Mouse (Mus musculus) embryonic facial prominence, embryonic 12.5 days (tissue): ENCODE data around the gene Mylpf. TPM values are rescaled to one million over a fixed set of nuclear protein-coding genes. Genes with fewer than 3 reads are reported as not detected.
"Not testable (repeated sequence)": the region's sequence is repeated elsewhere in the genome, so short reads cannot be mapped to it uniquely, and the experiment has no call there.

Source experiments
- ATAC-seq: fragments of 200-750 bp; cut with Nextera tagmentation; 2 replicates; pipeline ENCODE4 v1.8.0; 2017; ENCODE audit not compliant: insufficient number of reproducible peaks, insufficient read depth, low FRiP score, low TSS enrichment
- H3K27ac ChIP-seq: fragments of 300-500 bp; sonication (generic); 2 replicates; pipeline ENCODE4 v1.5.1; 2016; ENCODE audit warnings: mild to moderate bottlenecking
- H3K27me3 ChIP-seq: fragments of 300-500 bp; sonication (generic); 2 replicates; pipeline ENCODE4 v1.6.1; 2016; ENCODE audit warnings: mild to moderate bottlenecking, moderate library complexity
- H3K36me3 ChIP-seq: fragments of 300-500 bp; sonication (generic); 2 replicates; pipeline ENCODE4 v1.6.1; 2016; ENCODE audit warnings: mild to moderate bottlenecking
- H3K4me1 ChIP-seq: fragments of 300-500 bp; sonication (generic); 2 replicates; pipeline ENCODE4 v1.6.1; 2016
- H3K4me2 ChIP-seq: fragments of 300-500 bp; sonication (generic); replicated peaks from 2 replicates; pipeline ENCODE4 v1.6.1; 2016; ENCODE audit warnings: mild to moderate bottlenecking, moderate library complexity
- H3K4me3 ChIP-seq: fragments of 300-500 bp; sonication (generic); 2 replicates; pipeline ENCODE4 v1.5.1; 2016; ENCODE audit warnings: mild to moderate bottlenecking
- H3K9ac ChIP-seq: fragments of 300-500 bp; sonication (generic); 2 replicates; pipeline ENCODE4 v1.6.1; 2016; ENCODE audit warnings: mild to moderate bottlenecking, moderate library complexity
- H3K9me3 ChIP-seq: fragments of 300-500 bp; sonication (generic); 2 replicates; pipeline ENCODE4 v1.6.1; 2016; ENCODE audit warnings: mild to moderate bottlenecking, moderate library complexity
- WGBS: fragments of 180-500 bp; shearing (Covaris S2); methylation state at CpG from one replicate; pipeline ENCODE4 v1.1.7; 2016; 5-methylcytosine and 5-hydroxymethylcytosine counted together
- polyA plus RNA-seq: library from polyadenylated mRNA; unstranded; fragments of >200 nt; fragmentation: Nextera tagmentation; extraction: Ambion mirVana; gene quantifications from 2 replicates; pipeline ENCODE4 v1.2.1, GENCODE M21; 2016

The Mylpf gene
- polyA plus RNA-seq, 1 experiment from 2014 or later = 79.2 TPM

DNA sequence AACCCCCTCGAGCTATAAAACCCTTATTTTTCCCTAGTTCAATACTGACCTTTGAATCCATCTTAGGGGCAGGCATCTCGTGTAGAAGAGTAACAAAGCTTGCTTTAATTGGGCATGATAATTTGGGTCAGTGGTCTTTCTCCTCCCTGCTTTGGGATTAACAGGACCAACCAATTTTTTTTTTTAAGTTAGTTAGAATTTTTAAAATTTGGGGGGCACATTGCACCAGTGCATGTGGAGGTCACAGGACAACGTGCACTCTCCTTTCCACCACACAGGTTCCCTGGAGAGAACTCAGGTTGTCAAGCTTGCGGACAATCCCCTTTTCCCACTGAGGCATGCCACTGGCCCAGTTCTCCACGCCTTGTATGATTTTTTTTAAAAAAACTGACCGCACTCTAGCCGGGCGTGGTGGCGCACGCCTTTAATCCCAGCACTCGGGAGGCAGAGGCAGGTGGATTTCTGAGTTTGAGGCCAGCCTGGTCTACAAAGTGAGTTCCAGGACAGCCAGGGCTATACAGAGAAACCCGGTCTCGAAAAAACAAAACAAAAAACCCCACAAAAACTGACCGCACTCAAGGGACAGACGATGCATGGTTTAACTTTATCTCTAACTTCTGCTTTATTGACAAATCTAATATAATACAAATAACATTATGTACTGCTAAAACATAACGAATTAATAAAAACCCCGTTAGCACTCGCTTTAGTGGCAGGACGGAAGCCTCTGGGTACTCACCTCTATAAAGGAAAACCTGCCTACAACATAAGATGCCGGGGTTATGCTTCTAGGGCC is 23.3 kb downstream of the Mylpf start:
- Histone ChIP-seq H3K4me1 (peaks cover 24% of the 10 kb centered on the region), H3K27ac (peak overlapping the region; percentile 98), H3K4me3 (peak overlapping the region; percentile 92), H3K36me3 (peaks cover 50% of the 10 kb centered on the region), H3K27me3 (no peaks in the 10 kb centered on the region), H3K9ac (peak overlapping the region; percentile 96), H3K4me2 (peak overlapping the region; percentile 72), H3K9me3 (no peaks in the 10 kb centered on the region)
- 9% methylated on average over 20 of the region's 20 CpGs for WGBS
- no peak for ATAC-seq

GRCm38 (mm10) chr7:127232622-127233367 is 24.1 kb downstream of the Mylpf start, which contains the start of the genes Zfp553 and Sept1:
Zfp553 (plus strand) TSS chr7:127233061.
Sept1 (minus strand) TSS chr7:127233130.
- peak; percentile 81 for ATAC-seq
- Histone ChIP-seq H3K27me3 (no peaks in the 10 kb centered on the region), H3K27ac (peak within 1 kb of the TSS; percentile 98), H3K36me3 (peaks cover 57% of the 10 kb centered on the region), H3K4me2 (peak within 1 kb of the TSS; percentile 72), H3K4me1 (peaks cover 24% of the 10 kb centered on the region), H3K4me3 (peak within 1 kb of the TSS; percentile 92), H3K9ac (peak within 1 kb of the TSS; percentile 96), H3K9me3 (no peaks in the 10 kb centered on the region)
- WGBS = under 1% methylated on average over 64 of the region's 64 CpGs

GRCm38 (mm10) chr7:127233368-127233749 is 24.7 kb downstream of the Mylpf start:
- Histone ChIP-seq H3K9me3 (no peaks in the 10 kb centered on the region), H3K4me3 (peak overlapping the region; percentile 92), H3K4me2 (peak overlapping the region; percentile 72), H3K9ac (peak overlapping the region; percentile 96), H3K36me3 (peaks cover 61% of the 10 kb centered on the region), H3K27ac (peak overlapping the region; percentile 98), H3K4me1 (peaks cover 24% of the 10 kb centered on the region), H3K27me3 (no peaks in the 10 kb centered on the region)
- WGBS = under 1% methylated on average over 27 of the region's 27 CpGs
- ATAC-seq = peak; percentile 41

DNA sequence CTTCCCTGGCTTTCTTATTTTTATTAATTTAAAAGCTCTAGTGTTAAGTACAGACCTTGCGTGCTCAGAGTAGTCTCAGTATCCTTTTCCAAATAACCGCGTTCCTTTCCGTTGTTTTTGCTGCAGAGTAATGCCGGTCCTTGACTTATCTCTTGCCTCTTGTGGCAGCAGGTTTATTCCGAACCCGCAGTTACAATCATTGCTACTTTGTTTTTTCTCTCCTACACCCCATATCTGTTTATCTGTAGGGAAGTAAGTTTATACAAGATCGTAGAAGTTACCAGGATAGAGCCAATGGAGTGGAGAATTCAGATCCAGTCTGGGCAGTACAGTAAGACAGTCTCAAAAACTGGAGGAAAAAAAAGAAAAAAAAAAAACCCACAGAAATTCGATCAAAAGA is 25.1 kb downstream of the Mylpf start:
- peak overlapping the region; percentile 72 for H3K4me2 ChIP-seq
- no peaks in the 10 kb centered on the region for H3K9me3 ChIP-seq
- no peaks in the 10 kb centered on the region for H3K27me3 ChIP-seq
- peaks cover 24% of the 10 kb centered on the region for H3K4me1 ChIP-seq
- H3K36me3 ChIP-seq = peaks cover 65% of the 10 kb centered on the region
- no peak for ATAC-seq
- WGBS = 7% methylated on average over 9 of the region's 9 CpGs
- H3K27ac ChIP-seq = peak overlapping the region; percentile 98; the same call in 1 of the 2 replicates
- H3K4me3 ChIP-seq = peak overlapping the region; percentile 92
- peak overlapping the region; percentile 96 for H3K9ac ChIP-seq

DNA sequence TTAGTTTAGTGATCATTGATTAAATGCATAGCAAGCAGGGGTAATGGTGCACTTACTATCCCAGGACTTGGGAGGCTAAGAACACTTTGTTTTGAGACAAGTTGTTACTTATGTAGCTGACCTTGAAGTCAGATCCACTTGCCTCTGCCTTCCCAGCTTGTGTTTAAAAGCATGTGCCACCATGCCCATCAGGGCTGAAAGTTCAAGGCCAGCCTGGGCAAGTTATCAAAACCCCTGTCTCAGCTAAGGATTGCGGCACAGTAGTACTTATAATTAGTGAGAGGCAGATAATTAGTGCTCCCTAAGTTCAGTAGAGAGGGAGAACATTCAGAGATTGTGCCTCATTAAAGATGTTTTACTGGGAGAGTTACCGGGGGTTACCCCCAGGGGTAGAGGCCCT is 26.1 kb downstream of the Mylpf start:
- no peaks in the 10 kb centered on the region for H3K9me3 ChIP-seq
- H3K36me3 ChIP-seq = peaks cover 62% of the 10 kb centered on the region
- no peak overlapping the region for H3K4me3 ChIP-seq
- no peak overlapping the region for H3K27ac ChIP-seq
- H3K4me2 ChIP-seq = peak overlapping the region; percentile 72
- H3K9ac ChIP-seq = no peak overlapping the region
- no peak for ATAC-seq
- H3K4me1 ChIP-seq = peaks cover 24% of the 10 kb centered on the region
- 96% methylated on average over 2 of the region's 2 CpGs for WGBS
- no peaks in the 10 kb centered on the region for H3K27me3 ChIP-seq

DNA sequence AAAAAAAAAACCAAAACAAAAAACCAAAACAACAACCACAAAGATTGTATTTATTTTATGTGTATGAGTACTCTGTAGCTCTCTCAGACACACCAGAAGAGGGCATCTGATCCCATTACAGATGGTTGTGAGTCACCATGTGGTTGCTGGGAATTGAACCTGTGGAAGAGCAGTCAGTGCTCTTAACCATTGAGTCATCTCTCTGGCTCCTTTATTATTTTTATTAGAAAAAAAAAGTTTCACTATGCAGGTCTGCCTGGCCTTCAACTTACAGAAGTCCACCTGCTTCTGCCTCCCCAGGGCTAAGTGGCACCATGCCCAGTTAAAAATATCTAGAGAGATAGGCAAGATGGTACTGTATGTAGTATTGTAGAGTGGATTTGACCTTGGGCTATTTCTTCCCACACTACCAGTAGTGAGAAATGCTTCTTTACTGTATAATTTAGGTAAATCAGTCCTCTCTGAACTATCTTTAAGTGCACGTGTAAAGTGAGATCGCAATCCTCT is 34.7 kb downstream of the Mylpf start:
- peaks cover 29% of the 10 kb centered on the region for H3K36me3 ChIP-seq
- peak overlapping the region; percentile 91 for H3K9ac ChIP-seq
- peaks cover 24% of the 10 kb centered on the region for H3K4me1 ChIP-seq
- 37% methylated on average over 2 of the region's 2 CpGs for WGBS
- H3K4me2 ChIP-seq = peak overlapping the region; percentile 83
- no peak for ATAC-seq
- H3K4me3 ChIP-seq = peak overlapping the region; percentile 87
- no peaks in the 10 kb centered on the region for H3K9me3 ChIP-seq
- H3K27me3 ChIP-seq = no peaks in the 10 kb centered on the region
- peak overlapping the region; percentile 94 for H3K27ac ChIP-seq

DNA sequence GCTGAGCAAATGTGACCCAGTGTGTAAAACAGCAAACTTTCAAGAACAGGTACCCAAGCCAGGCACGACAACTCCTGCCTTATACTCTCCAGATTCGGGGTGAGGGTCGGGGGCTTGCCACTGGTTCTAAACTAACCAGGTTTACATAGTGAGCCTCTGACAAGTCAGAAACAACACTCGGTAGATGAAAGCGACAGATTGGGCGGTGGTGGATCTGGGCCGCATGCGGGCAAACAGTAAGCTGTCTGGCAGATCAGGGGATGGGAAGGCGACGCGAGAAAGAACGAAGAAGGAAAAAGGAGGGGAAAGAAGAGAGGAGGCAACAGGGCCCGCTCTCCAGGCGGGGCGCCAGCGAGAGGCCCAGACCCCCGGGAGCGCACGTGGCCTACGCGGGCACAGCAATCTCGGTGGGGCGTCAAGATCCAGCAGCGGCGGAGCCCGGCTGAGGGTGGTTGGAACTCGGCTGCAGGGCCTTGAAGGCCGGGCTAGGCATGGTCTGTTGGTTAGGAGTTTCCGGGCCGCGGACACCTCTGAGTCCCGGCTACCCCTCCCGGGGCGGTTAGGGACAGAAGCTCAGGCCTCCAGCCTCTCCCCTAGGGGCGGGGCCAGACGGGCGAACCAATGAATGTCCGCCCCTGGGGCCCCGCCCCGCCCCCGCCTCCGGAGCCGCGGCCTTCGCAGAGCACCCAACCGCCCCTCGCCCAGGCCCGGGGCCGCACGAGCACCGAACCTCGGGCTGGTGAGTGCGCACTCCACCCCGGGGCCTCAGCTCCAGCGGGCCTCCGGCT is 35.4 kb downstream of the Mylpf start, which contains the start of gene Zfp771:
Zfp771 (plus strand) TSS at position 405 of the 788 bp plus-strand sequence.
- ATAC-seq = peak; percentile 97
- H3K27ac ChIP-seq = peak within 1 kb of the TSS; percentile 94
- WGBS = under 1% methylated on average over 53 of the region's 56 CpGs

GRCm38 (mm10) chr7:127244658-127245510 is 36.2 kb downstream of the Mylpf start:
- Histone ChIP-seq H3K36me3 (peaks cover 30% of the 10 kb centered on the region), H3K4me3 (peak overlapping the region; percentile 87), H3K27ac (peak overlapping the region; percentile 94), H3K27me3 (no peaks in the 10 kb centered on the region), H3K4me2 (peak overlapping the region; percentile 83), H3K9ac (peak overlapping the region; percentile 91), H3K9me3 (no peaks in the 10 kb centered on the region), H3K4me1 (peaks cover 24% of the 10 kb centered on the region)
- ATAC-seq = peak; percentile 78
- 9% methylated on average over 33 of the region's 33 CpGs for WGBS

More for the DNA sequence above, 35.4 kb downstream of the Mylpf start, which contains the start of gene Zfp771:
- peaks cover 26% of the 10 kb centered on the region for H3K36me3 ChIP-seq
- H3K27me3 ChIP-seq = no peaks in the 10 kb centered on the region
- H3K9me3 ChIP-seq = no peaks in the 10 kb centered on the region
- H3K9ac ChIP-seq = peak within 1 kb of the TSS; percentile 91
- peaks cover 24% of the 10 kb centered on the region for H3K4me1 ChIP-seq
- H3K4me2 ChIP-seq = peak within 1 kb of the TSS; percentile 83
- H3K4me3 ChIP-seq = peak within 1 kb of the TSS; percentile 87

DNA sequence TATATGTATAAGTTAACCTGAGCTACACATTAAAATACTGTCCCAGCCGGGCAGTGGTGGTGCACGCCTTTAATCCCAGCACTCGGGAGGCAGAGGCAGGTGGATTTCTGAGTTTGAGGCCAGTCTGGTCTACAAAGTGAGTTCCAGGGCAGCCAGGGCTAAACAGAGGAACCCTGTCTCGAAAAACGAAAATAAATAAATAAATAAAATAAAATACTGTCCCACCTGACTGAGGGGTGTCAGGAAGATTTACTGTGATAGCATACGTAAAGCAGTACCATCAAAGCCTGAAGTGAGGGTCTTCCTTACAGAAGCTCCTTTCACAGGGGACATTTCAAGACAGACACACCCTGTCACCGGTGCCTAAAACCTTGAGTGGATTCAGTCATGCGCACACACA is 41.8 kb downstream of the Mylpf start:
- ATAC-seq, H3K9me3 ChIP-seq, H3K27ac ChIP-seq, H3K4me3 ChIP-seq, H3K27me3 ChIP-seq, H3K4me2 ChIP-seq, H3K9ac ChIP-seq: not testable (repeated sequence)
- H3K36me3 ChIP-seq = peaks cover 36% of the 10 kb centered on the region
- H3K4me1 ChIP-seq = peaks cover 17% of the 10 kb centered on the region
- 93% methylated on average over 8 of the region's 8 CpGs for WGBS

GRCm38 (mm10) chr7:127252414-127252813 is 43.7 kb downstream of the Mylpf start:
- Histone ChIP-seq H3K9ac (no peak overlapping the region), H3K27ac (no peak overlapping the region), H3K27me3 (no peaks in the 10 kb centered on the region), H3K4me1 (peaks cover 5% of the 10 kb centered on the region; the same call in 1 of the 2 replicates), H3K4me3 (no peak overlapping the region), H3K36me3 (peaks cover 31% of the 10 kb centered on the region), H3K4me2 (no peak overlapping the region), H3K9me3 (no peaks in the 10 kb centered on the region)
- ATAC-seq = no peak
- WGBS = 89% methylated on average over 2 of the region's 2 CpGs
